ENCODE assay signal across 14 mouse cellular contexts in genomic region chr15:84598911-84599310, GRCm38 (mm10).
"Had no signal": no experiment of that assay in that cellular context is flagged by ENCODE, and none has a peak within 500 bp of the region (broad histone marks: within the 10 kb centered on the region; RNA-seq: fewer than 3 reads in every experiment).

No protein-coding gene starts in this region.

- H3K9me3 ChIP-seq: neural tube, embryonic 12.5 days; neural tube, embryonic 13.5 days; neural tube, embryonic 15.5 days had no signal

- H3K36me3 ChIP-seq: neural tube, embryonic 12.5 days; neural tube, embryonic 13.5 days; neural tube, embryonic 15.5 days had no signal

- H3K4me2 ChIP-seq: neural tube, embryonic 12.5 days; neural tube, embryonic 13.5 days; neural tube, embryonic 15.5 days had no signal

- H3K27me3 ChIP-seq: neural tube, embryonic 12.5 days; neural tube, embryonic 13.5 days; neural tube, embryonic 15.5 days had no signal

- H3K9ac ChIP-seq: neural tube, embryonic 12.5 days; neural tube, embryonic 13.5 days; neural tube, embryonic 15.5 days had no signal

- DNase-seq: retina, postnatal 1 day; right cerebral cortex, adult 18-20 months; right cerebral cortex, postnatal 14 days; right cerebral cortex, postnatal 4 days; spleen, adult 18-20 months; thymus, adult 18-20 months; thymus, adult 2 months; thymus, postnatal 14 days; thymus, postnatal 25 days; thymus, postnatal 36 days; thymus, postnatal 4 days had no signal

- H3K27ac ChIP-seq: neural tube, embryonic 12.5 days; neural tube, embryonic 15.5 days had no signal

- H3K4me3 ChIP-seq: neural tube, embryonic 12.5 days; neural tube, embryonic 13.5 days; neural tube, embryonic 15.5 days had no signal
